Mouse (Mus musculus) cerebellum, adult 8-10 months (tissue): ENCODE results near the gene Cmss1.

Experiments
- DNase-seq: peaks from one replicate; pipeline ENCODE4 v3.0.0; 2022

Gene Cmss1

GRCm38 (mm10) chr16:57278976-57279626 lies 327.6 kb downstream of the Cmss1 start:
- DNase-seq: no peak

DNA sequence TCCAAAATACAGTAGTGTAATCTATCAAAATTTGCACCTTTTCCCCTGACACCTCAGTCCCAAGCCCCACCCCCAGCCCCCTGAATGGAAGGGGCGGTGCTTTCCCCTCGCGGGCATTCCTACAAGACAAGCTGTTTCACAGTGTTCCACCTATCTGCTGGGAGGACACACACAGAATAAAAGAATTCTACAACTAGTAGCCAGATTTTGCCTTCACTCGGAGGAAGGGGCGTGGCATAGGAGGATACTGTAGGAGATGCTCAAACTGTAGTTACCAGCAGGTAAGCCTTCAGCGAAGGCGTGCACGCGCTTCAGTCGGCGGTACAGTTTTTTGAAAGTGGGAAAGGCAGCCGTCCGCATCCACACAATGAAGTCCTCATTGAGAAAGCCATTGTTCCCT lies 336.9 kb downstream of the Cmss1 start:
- DNase-seq: no peak

DNA sequence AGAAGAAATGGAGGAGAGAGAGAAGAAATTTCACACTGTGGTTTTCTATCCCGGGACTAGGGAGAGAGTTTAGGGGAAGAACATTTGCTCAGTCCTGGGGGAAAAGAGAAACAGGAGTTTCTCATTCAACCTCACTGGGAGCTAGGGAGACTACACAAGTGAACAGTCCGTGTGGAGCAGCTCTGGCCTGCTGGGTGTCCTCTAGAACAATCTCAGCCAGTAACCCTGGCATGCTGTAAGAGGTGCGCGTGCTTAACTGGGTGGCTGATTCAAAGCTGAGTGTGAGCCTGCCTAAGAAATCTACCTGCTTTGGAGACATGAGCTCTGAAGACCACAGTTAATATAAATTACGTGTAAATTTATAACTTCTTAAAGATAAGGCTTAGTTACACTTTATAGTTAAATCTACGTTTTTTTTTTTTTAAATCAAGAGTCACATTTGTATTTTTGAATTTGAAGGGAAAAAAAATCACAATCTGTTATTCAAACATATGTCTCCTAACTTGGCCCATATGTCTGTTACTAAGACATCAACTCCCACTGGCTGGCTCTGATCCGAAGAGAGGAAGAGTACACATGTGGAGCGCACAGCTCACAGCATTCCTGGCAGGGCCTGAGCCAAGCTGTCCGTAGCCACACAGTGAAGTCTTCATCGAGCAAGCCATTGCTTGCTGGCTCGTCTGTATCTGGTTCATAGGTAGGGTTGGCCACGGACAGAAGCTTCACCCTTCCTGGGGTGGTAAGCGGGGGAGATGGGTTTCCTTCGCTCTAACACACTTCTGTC lies 338.4 kb downstream of the Cmss1 start:
- no peak for DNase-seq

DNA sequence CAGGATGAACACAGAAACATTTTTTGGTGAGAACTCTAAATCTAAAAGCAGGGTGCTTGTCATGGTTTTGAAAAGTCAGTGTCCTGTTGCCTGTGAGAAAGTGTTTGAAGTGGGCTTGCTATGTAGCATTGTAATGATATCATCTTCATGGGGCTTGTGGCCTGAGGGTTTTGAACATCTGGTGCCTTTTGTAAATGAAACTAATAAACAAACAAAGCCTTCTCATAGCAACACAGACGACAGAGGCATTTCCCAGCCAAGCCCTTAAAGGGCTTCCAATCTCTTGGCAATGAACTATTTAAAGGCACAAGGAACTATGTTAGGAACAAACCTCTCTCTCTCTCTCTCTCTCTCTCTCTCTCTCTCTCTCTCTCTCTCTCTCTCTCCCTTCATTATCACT lies 339.6 kb downstream of the Cmss1 start:
- DNase-seq: no peak

- no peak for DNase-seq
These were observed 346.5 kb downstream of the Cmss1 start for GRCm38 (mm10) chr16:57260152-57260551.

- no peak for DNase-seq
These were observed 347.1 kb downstream of the Cmss1 start for GRCm38 (mm10) chr16:57259356-57260083.
